Mouse (Mus musculus): Measurements from ENCODE around the gene Bmf.
A peak's percentile ranks its signal among the peaks of the same experiment; 100 is the strongest.

Bmf gene

GRCm38 (mm10) chr2:118520042-118520933 lies 29.2 kb downstream of the Bmf start:
- DNase-seq (ENCODE audit: low read depth, low spot score): no peak

DNA sequence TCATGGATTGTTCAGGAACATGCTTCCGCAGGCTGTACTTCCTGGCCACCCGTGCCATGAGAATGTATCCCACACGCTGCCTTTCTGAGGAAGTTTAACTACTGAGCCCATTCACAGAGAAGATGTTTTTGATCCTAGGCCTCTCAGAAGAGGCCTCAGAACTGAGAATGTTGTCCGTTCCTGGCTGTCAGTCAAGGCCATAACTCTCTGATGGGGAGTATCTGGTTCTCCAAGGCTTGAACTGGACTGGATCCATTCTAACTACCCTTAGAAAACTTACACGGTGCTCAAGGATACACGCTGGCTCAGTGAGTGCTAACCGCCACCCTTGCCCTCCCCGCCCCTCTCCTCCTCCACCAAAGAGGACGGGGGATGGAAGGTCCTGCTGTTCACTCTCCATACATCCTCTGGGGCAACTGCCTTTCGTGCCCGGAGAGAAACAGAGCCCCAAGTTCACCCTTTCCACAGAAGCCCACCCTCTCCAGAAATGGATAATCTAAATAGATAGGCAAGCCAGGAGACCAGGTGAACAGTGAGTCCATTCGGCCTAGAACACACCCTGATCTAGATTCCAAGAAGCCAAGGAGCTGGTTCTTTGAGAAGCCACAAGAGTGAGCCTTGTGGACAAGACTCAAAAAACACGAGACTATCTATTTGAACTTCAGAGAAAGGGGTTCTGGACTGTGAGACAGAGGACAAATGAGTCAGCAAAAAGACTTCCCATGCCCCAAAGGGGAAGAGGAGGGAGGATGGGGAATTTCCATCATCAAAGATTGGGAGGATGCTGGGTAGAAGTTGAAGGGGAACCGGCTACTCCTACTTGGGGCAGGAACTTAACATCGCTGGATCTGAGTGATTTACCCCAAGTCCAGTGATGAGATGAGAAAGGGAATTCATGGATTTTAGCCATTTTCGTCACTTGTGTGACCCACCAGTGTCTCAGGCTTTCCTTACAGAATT lies 36.8 kb downstream of the Bmf start:
- no peak for DNase-seq (ENCODE audit: low read depth, low spot score)

DNA sequence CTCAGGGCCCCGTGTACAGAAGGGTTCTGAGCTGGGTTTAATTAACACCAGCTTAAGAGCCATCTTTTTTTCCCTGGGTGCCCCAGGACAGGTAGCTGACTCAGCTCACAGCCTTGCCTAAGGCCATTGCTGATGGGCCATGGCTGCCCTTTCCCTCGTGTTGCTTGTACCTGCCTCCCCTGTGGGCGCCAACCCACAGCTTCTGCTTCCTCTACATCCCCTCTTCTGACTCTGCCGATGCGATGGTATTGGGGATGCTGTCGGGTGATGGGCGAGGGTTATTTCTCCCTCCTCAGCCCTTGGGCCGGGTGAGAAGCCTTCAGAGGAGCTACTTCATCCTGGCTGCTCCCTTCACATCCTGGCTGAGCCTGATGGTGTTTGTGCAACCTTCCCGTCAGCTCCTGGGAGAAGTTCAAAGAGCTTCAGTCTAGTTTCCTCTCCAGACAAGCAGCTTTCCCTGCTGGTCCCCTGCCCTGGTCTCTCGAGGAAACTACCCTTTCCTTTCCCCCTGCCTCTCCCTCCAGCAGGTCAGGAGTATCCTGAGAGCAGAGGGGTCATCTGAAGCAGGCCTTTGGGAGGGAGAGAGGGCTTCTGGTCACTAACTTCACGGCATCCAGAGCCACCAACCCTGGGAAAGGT lies 37.6 kb downstream of the Bmf start:
- DNase-seq (ENCODE audit: low read depth, low spot score): no peak

DNA sequence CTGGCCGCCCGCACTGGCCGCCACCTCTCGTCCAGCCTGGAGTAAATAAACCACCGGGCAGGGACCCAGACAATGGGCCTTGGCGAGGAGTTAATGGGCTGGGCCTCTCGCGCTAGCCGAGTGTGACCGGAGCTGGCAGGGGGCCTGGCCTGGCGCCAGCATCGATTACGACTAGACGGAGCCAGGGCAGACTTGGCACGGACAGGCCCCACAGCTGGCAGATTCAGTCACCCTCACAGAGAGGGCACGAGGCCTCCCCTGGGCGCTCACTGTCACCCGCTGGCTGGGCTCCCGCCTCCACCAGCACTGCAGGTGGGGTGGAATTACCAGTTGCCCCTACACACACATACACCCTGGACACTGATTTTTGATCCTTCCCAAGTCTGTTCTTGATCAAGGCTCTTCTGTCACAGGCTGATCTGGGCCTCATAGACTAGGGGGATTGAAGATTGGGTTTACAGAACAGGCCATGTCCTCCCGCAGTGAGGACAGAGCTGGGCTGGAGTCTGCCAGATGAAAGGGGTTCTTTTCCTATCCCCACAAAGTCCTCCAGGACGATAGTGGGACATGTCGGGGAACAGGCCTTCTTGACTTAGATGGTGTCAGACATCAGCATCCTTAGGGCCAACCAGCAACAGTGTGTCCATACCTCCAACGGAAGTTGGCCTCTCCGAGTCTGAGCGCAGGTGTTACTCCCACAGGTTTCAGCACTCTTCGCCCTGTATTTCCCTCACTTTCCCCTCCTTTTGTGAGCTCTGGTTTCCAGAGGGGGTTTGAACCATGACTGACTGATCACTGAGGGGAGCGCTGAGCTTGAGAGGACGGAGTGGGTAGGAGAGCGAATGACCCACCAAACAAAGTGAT lies 38.8 kb downstream of the Bmf start:
- no peak for DNase-seq (ENCODE audit: low read depth, low spot score)

DNA sequence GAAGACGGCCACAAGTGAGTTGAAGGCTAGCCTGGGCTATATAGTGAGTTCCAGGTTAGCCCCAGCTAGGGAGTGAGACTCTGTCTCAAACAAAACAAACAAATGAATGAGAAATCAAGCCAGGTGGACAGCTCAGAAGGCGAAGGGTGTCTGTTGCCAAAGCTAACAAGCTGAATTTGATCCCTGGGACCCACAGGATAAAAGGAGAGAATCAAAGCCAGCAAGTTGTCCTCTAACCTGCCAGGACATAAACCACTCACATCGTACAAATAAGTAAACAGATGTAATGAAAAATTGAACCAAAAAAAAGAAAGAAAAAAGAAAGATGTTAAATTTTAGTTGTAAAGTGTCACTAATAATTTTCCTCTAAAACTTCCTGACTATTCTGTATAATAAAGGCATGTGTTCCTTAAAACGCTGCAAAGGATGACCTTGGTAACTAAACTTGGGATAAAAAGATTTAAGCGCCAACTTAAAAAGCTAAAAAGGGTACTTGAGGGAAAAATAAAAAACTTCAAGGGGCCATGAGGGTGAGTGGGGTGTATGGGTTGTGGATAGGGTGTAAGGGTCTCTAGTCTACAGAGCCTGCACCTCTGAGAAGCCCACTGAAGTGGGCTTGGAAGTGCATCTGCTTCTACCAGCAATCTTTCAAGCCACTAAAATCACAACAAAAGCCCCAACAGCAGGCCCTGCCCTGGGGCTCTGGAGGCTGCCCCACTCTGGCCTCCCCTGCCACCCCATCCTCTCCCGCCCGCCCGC lies 39.6 kb downstream of the Bmf start:
- no peak for DNase-seq (ENCODE audit: low read depth, low spot score)

DNA sequence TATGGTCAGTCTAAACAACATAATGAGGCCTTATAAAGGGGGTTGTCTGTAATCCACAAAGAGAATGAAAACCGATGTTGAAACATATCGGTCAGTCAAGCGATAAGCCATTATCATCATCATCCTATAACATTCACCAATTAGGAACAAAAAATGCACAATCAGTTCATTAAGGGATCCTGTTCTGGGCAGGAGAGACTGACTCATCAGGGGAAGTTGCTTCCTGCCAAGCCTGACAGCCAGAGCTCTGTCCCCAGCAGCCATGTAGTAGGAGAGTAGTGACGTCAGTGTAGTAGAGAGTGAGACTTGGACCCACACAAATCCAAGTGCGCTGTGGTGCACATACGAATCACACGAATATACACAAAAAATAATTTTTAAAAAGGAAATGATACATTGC lies 42.4 kb downstream of the Bmf start:
- no peak for DNase-seq (ENCODE audit: low read depth, low spot score)

DNA sequence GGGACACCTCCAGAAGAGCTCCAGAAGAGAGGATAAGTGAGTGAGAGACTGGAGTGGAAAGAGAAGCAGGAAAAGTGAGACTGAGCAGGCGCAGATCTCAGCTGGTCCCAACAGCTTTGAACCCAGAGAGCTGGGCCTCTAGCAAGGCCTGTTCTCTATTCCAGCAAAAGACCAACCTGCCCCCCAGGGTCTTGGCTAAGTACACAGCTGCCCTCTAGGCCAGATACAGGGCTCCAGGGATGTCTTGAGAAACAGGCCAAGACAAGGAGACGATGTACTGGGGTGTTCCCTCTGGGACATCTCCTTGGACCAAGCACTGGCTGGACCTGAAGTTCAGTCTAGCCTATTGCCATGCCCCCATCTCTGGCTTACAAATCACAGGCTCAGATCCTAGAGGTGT lies 49.3 kb downstream of the Bmf start:
- DNase-seq (ENCODE audit: low read depth, low spot score): no peak

DNA sequence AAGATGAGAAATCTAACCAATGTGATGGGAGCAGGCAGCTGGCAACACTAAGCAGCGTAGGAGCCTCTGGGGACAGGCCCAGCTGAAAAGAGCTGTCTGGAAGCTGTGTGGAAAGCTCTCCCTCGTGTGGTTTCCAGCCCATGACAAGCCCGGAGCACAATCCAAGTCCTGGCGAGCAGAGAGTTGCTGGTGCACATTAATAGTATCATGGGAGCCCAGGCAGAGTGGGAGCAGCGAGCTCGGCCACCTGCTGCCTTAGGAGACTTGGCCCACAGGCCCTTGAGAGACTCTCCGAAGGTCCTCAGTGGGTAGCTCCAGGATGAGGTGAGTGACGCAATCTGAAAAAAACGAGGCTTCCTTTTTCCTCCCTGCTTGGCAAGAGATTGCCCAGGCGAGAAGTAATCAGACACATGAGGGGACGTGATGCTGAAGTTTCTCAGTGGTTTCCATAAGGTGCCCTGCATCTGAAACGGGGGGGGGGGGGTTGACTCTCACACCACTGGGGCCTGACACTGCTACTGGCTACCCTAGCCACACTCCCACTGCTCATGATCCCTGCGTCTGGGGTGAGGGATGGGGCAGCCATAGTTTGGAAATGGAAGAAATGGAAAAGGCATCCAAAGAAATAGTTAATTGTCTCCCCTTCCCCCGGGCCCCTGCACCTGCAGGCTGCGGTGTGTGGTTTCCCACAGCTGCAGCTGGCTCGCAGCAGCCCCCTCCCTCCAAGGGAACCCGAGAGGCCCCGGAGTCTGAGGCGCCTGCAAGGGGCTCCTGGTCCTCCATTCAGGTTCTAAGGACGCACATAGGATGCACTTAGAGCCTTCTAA lies 50.1 kb downstream of the Bmf start:
- no peak for DNase-seq (ENCODE audit: low read depth, low spot score)

DNA sequence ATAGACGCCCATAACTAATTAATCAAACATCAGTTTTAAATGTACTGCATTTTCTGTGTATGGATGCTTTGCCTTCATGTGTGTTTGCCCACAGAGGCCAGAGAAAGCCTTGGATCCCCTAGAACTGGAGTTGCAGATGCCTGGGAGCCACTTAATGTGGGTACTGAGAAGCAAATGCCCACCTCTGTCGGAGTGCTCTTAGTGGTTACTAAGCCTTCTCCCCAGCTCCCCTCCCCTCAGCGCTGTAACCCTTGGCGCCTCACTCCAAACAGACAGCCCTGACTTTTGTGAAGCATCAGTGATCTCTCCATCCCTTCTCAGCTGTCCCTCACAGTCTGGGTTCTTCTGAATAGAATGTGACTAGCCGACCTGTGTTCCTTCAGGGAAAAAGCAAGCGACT lies 51.0 kb downstream of the Bmf start:
- no peak for DNase-seq (ENCODE audit: low read depth, low spot score)

- no peak for DNase-seq (ENCODE audit: low read depth, low spot score)
These were observed 51.6 kb downstream of the Bmf start for GRCm38 (mm10) chr2:118497890-118498289.

DNA sequence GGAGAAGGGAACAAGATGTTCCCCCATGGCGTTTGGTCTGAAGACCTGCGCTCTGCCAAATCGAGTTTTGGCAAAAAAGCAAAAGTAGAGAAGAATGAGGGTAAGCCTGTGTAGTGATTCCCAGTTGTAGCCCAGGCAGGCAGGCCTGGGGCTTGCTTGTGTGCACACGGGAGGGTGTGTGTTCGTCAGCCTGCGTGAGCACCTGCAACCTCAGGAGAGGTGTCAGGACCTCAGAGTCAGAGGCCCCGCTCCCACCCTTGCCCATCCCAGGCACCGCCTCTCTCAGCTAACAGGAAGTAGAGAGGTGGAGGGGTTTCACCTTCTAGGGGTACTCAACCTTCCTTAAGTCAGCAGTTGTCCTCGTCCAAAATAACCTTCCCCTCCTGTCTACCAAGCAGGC lies 54.5 kb downstream of the Bmf start:
- no peak for DNase-seq (ENCODE audit: low read depth, low spot score)

DNA sequence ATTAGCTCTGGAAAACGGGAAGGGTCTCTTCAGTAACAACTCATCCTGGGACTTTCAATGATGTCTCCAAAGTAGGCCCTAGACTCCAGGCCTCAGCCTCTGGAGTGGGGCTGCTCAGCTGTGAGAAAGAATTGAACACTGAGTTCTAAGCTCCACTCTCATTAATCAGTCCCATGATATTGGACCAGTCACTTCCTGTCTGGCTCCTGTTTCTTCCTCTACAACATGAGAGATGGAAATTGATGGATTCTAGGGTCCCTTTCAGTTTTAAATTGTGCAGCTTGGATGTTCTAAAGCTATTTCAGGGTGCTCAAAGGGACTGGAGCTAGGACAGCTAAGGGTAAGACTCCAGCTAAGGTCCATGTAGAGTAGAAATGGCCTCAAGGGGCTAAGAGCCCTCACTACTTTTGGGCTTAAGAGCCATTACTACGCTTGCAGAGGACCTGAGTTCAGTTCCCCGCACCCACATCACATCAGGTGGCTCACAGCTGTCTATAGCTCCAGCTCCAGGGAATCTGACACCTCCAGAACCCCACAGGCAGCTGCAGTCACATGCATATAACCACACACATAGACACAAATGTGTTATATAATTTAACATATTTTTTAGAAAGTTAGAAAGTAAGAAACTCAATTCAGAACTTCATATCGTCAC lies 57.6 kb downstream of the Bmf start:
- no peak for DNase-seq (ENCODE audit: low read depth, low spot score)

DNA sequence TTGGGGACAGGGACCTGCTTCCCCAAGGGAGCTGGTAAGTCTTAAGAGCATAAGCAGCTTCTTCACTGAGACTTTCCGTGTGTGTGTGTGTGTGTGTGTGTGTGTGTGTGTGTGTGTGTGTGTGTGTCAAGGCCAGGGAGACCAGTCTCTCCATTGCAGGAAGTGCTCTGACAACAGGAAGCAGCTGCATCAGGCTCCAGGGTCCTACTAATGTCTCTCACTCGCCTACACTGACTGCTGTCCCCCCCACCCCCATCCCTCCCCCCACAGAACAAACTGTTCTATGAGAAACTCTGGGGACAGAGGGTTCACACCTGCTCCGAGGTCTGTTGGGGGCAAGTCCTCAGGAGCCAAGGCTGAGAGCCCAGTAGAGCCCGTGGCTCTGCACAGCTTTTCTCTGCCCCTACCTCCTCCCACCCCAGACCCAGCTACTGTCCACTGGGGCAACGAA lies 58.2 kb downstream of the Bmf start:
- no peak for DNase-seq (ENCODE audit: low read depth, low spot score)

DNA sequence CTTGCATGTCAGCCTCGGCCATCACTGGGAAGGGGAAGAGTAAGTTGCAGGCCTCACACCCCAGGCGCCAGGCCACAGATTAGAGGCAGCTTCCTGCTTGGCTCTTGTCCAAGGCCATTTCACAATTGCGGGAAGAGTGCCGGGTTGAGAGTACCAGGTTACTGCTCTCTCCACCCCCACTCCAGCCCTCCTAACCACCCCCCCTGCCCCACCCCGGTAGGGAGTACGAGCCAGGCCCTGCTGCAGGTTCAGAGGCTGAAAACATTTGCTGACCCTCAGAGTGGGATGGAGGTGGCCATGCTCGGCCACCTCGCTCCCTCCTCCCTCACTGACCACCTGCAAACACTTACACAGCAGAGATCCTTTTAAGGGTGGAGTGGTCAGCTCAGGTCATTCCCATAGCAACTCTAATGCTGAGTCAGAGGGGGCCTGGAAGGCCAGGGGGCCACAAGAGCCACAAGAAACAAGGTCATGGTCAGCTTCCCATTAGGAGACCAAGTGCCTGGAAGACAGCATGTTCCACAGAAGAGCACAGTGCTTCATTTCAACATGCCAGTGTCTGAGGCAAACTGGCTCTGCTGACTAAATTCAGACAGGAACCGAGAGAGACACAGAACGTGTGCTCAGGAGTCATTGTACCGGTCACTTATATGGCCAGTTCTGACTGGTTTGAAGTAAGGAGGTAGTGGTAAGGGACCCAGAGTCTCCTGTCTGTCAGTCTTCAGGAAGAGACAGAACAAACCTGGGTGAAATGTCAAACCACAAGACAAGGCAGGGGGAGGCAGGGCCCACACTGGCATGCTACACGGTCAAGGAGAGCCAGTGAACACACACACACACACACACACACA lies 59.0 kb downstream of the Bmf start:
- DNase-seq (ENCODE audit: low read depth, low spot score): no peak

DNA sequence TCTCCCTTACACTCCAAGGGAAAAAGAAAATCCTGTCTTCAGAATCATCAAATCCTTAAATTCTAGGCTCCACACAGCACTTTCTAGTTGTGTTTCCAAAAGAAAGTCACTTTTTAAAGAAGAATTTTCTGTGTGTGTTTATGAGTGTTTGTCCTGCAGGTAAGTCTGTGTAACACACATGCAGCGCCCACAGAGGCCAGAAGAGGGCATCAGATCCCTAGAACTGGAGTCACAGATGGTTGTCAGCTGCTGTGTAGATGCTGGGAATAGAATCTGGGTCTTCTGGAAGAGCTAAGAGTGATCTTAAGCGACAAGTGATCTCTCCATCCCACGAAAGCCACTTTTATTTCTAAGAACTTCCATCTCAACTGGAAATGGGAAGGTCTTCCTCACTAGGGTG lies 61.7 kb downstream of the Bmf start:
- no peak for DNase-seq (ENCODE audit: low read depth, low spot score)

- peak; percentile 70 for DNase-seq (ENCODE audit: low read depth, low spot score)
These were observed 62.6 kb downstream of the Bmf start for GRCm38 (mm10) chr2:118486933-118487332.

- no peak for DNase-seq (ENCODE audit: low read depth, low spot score)
These were observed 64.1 kb downstream of the Bmf start for GRCm38 (mm10) chr2:118485415-118485814.

DNA sequence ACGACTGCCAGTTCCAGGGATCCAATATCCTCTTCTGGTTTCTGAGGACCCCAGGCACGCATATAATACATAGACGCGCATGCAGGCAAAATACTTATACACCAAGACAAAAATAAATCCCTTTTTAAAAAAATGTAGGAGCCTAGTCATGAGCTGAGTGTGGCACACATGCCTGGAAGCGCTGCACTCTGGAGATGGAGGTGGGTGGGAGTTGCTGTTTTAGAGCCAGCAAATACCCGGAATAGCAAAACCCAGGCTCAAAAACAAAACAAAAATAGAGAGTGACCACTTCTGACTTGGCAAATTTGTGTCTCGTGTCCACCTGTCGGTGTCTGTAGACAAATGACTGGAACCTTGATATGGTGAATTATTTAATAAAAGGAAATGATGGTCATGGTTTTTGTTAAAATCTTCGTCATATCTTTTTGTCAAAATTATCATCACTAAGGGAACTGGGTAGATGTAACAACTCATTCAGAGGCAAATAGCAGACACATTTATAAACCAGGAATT lies 65.0 kb downstream of the Bmf start:
- DNase-seq (ENCODE audit: low read depth, low spot score): no peak

Data from embryo, embryonic 11.5 days (tissue).